Mouse (Mus musculus): ENCODE data around the gene Cmc4. TPM values are rescaled to one million over a fixed set of nuclear protein-coding genes. Genes with fewer than 3 reads are reported as not detected.

Gene Cmc4
- 11.2 and 12.2 TPM in 2 replicates for polyA plus RNA-seq (2015; fragmentation: Nextera tagmentation; extraction: Ambion mirVana)

GRCm38 (mm10) chrX:75415936-75416785, at the start of gene Cmc4, which contains the start of the genes Mtcp1 and Brcc3:
Gene Cmc4, minus strand, starts transcription at chrX:75416584.
Gene Mtcp1, minus strand, starts transcription at chrX:75416588.
Gene Brcc3, plus strand, starts transcription at chrX:75416628.
- H3K4me1 ChIP-seq (ENCODE audit: control insufficient read depth, low read depth, low read length), result no peaks in the 10 kb centered on the region
- peak within 1 kb of the TSS; percentile 76 for H3K9ac ChIP-seq (ENCODE audit: low read depth, low read length)
- H3K4me3 ChIP-seq (ENCODE audit: low read depth, low read length), result peak within 1 kb of the TSS; percentile 69
- H3K9me3 ChIP-seq (replicated peaks; ENCODE audit: control insufficient read depth, low read length), result no peaks in the 10 kb centered on the region
- H3K4me2 ChIP-seq (ENCODE audit: low read depth, low read length), result peak within 1 kb of the TSS; percentile 57
- peak within 1 kb of the TSS; percentile 95 for H3K27ac ChIP-seq (ENCODE audit: low read length)
- peak; percentile 97 for ATAC-seq (ENCODE audit: low read depth)
- WGBS (ENCODE audit: insufficient replicate concordance), result 16% methylated on average over 52 of the region's 52 CpGs
- no peaks in the 10 kb centered on the region for H3K36me3 ChIP-seq (ENCODE audit: control insufficient read depth, insufficient read depth)
- H3K27me3 ChIP-seq (ENCODE audit: control insufficient read depth, insufficient read depth, low read depth, low read length), result no peaks in the 10 kb centered on the region

GRCm38 (mm10) chrX:75454597-75454996, 38.2 kb upstream of the Cmc4 start:
- Histone ChIP-seq H3K4me1 (ENCODE audit: control insufficient read depth, low read depth, low read length) (no peaks in the 10 kb centered on the region), H3K4me2 (ENCODE audit: low read depth, low read length) (no peak overlapping the region), H3K9ac (ENCODE audit: low read depth, low read length) (no peak overlapping the region), H3K9me3 (replicated peaks; ENCODE audit: control insufficient read depth, low read length) (no peaks in the 10 kb centered on the region), H3K27ac (ENCODE audit: low read length) (no peak overlapping the region), H3K36me3 (ENCODE audit: control insufficient read depth, insufficient read depth) (peaks cover 3% of the 10 kb centered on the region; the same call in 1 of the 2 replicates), H3K4me3 (ENCODE audit: low read depth, low read length) (no peak overlapping the region), H3K27me3 (ENCODE audit: control insufficient read depth, insufficient read depth, low read depth, low read length) (no peaks in the 10 kb centered on the region)
- 56% methylated on average over 1 of the region's 1 CpGs for WGBS (ENCODE audit: insufficient replicate concordance)
- ATAC-seq (ENCODE audit: low read depth), result no peak

DNA sequence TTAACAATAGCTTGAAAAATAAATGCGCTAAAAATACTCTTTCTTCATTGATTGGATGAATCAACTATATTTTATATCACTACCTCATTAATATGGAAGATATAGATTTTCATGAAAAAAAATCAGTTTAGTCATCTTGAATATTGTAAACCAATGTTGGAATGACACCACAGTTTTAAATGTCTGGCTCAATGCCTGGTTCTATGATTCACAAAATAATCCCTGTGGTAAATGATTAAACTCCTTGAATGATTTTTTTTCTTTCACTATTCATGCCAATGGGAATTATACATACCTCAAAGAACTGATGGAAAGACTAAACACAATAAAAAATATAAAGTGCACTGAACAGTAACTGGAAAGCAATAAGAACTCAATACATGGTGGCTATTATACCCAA, 6.7 kb downstream of the Cmc4 start:
- no peaks in the 10 kb centered on the region for H3K4me1 ChIP-seq (ENCODE audit: control insufficient read depth, low read depth, low read length)
- no peak overlapping the region for H3K27ac ChIP-seq (ENCODE audit: low read length)
- 81% methylated on average over 1 of the region's 1 CpGs for WGBS (ENCODE audit: insufficient replicate concordance)
- H3K27me3 ChIP-seq (ENCODE audit: control insufficient read depth, insufficient read depth, low read depth, low read length), result no peaks in the 10 kb centered on the region
- no peak overlapping the region for H3K4me3 ChIP-seq (ENCODE audit: low read depth, low read length)
- no peak overlapping the region for H3K9ac ChIP-seq (ENCODE audit: low read depth, low read length)
- H3K36me3 ChIP-seq (ENCODE audit: control insufficient read depth, insufficient read depth), result no peaks in the 10 kb centered on the region
- ATAC-seq (ENCODE audit: low read depth), result no peak
- H3K9me3 ChIP-seq (replicated peaks; ENCODE audit: control insufficient read depth, low read length), result no peaks in the 10 kb centered on the region
- no peak overlapping the region for H3K4me2 ChIP-seq (ENCODE audit: low read depth, low read length)

DNA sequence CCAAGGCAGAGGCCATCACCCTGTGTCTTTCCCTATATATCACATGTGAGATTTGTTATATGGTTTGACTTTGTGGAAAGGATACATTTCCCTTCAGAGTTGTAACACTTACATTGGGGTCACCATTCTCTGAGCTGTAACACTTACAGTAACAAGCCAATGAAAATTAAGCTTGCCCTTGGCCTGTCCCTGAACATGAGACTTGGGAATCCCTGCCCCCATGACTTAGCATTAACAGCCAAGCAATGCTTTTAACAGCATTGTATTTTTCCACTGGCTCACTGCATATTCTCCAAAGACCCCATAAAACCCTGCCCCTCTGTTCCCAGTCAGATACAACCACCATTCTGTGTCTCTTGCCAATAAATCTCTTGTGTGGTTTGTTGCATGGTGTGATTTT, 13.0 kb downstream of the Cmc4 start:
- no peaks in the 10 kb centered on the region for H3K9me3 ChIP-seq (replicated peaks; ENCODE audit: control insufficient read depth, low read length)
- ATAC-seq (ENCODE audit: low read depth), result no peak
- H3K9ac ChIP-seq (ENCODE audit: low read depth, low read length), result no peak overlapping the region
- no peak overlapping the region for H3K4me3 ChIP-seq (ENCODE audit: low read depth, low read length)
- H3K27me3 ChIP-seq (ENCODE audit: control insufficient read depth, insufficient read depth, low read depth, low read length), result no peaks in the 10 kb centered on the region
- H3K27ac ChIP-seq (ENCODE audit: low read length), result peak overlapping the region; percentile 81
- H3K4me1 ChIP-seq (ENCODE audit: control insufficient read depth, low read depth, low read length), result peaks cover 12% of the 10 kb centered on the region
- H3K36me3 ChIP-seq (ENCODE audit: control insufficient read depth, insufficient read depth), result no peaks in the 10 kb centered on the region; the same call in 1 of the 2 replicates
- H3K4me2 ChIP-seq (ENCODE audit: low read depth, low read length), result no peak overlapping the region

DNA sequence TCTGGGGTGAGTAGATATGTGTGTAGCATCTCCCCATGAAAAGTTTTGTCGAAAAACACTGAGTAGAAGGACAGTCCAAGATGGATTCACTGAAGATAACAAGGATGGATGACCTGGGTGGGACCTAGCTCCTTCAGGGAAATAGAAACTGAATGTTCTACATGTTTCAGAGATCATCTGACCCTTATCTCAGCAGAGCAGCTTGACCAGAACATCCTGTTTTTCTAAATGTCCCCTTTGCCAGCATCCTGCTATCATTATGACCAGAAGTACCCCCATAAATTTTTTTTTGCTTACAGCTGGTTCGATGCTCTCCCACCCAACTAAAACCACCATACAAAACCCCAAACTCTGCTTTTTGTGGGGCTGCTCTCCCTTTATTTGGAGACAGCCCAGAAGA, 13.7 kb downstream of the Cmc4 start:
- H3K4me3 ChIP-seq (ENCODE audit: low read depth, low read length), result no peak overlapping the region
- H3K27me3 ChIP-seq (ENCODE audit: control insufficient read depth, insufficient read depth, low read depth, low read length), result no peaks in the 10 kb centered on the region
- H3K4me2 ChIP-seq (ENCODE audit: low read depth, low read length), result 0 out of 2 replicates have a peak overlapping the region, but pooled peaks have one; percentile 0
- no peaks in the 10 kb centered on the region; the same call in 1 of the 2 replicates for H3K36me3 ChIP-seq (ENCODE audit: control insufficient read depth, insufficient read depth)
- peak; percentile 94 for ATAC-seq (ENCODE audit: low read depth)
- no peaks in the 10 kb centered on the region for H3K9me3 ChIP-seq (replicated peaks; ENCODE audit: control insufficient read depth, low read length)
- peak overlapping the region; percentile 81 for H3K27ac ChIP-seq (ENCODE audit: low read length)
- 22% methylated on average over 2 of the region's 2 CpGs for WGBS (ENCODE audit: insufficient replicate concordance)
- peaks cover 12% of the 10 kb centered on the region for H3K4me1 ChIP-seq (ENCODE audit: control insufficient read depth, low read depth, low read length)
- H3K9ac ChIP-seq (ENCODE audit: low read depth, low read length), result no peak overlapping the region

GRCm38 (mm10) chrX:75399471-75399870, 16.9 kb downstream of the Cmc4 start:
- no peak for ATAC-seq (ENCODE audit: low read depth)
- H3K27ac ChIP-seq (ENCODE audit: low read length), result no peak overlapping the region
- H3K36me3 ChIP-seq (ENCODE audit: control insufficient read depth, insufficient read depth), result no peaks in the 10 kb centered on the region; the same call in 1 of the 2 replicates
- peaks cover 12% of the 10 kb centered on the region for H3K4me1 ChIP-seq (ENCODE audit: control insufficient read depth, low read depth, low read length)
- WGBS (ENCODE audit: insufficient replicate concordance), result 65% methylated on average over 1 of the region's 1 CpGs
- H3K9me3 ChIP-seq (replicated peaks; ENCODE audit: control insufficient read depth, low read length), result no peaks in the 10 kb centered on the region
- H3K4me3 ChIP-seq (ENCODE audit: low read depth, low read length), result no peak overlapping the region
- no peaks in the 10 kb centered on the region for H3K27me3 ChIP-seq (ENCODE audit: control insufficient read depth, insufficient read depth, low read depth, low read length)
- no peak overlapping the region for H3K9ac ChIP-seq (ENCODE audit: low read depth, low read length)
- H3K4me2 ChIP-seq (ENCODE audit: low read depth, low read length), result no peak overlapping the region

DNA sequence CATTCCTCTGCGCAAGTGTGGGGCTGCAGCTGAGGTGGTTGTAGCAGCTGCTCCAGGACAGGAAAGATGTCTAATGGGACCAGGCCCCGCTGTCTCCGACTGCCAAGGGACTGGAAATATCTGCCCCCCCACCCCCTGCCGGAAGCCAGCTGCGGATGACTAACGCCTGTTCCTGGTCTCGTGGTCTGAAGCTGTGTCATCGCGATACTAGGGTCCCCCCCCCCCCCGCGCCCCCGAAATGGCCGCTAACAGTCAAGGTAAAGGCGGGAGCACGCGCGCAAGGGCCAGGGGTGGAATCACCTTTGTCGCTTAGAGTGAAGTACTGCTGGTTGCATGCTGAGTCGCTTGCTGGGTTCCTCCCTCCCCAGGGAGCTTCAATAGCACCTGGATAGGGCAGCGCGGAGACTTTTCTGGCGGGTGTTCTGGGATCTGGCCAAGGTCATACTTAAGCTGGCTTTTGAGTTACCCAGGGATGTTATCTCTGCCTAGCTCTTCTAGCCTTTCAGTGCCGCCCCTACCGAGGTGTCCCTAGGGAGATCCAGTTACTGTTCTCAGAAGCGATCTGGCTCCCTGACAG, 34.1 kb downstream of the Cmc4 start, which contains the start of the genes Fundc2 and F8:
Gene Fundc2, plus strand, starts transcription at position 205 of the 577 bp plus-strand sequence.
Gene F8, minus strand, starts transcription at position 421 of the 577 bp plus-strand sequence.
- H3K27me3 ChIP-seq (ENCODE audit: control insufficient read depth, insufficient read depth, low read depth, low read length), result no peaks in the 10 kb centered on the region
- peak; percentile 87 for ATAC-seq (ENCODE audit: low read depth)
- WGBS (ENCODE audit: insufficient replicate concordance), result 16% methylated on average over 23 of the region's 25 CpGs

DNA sequence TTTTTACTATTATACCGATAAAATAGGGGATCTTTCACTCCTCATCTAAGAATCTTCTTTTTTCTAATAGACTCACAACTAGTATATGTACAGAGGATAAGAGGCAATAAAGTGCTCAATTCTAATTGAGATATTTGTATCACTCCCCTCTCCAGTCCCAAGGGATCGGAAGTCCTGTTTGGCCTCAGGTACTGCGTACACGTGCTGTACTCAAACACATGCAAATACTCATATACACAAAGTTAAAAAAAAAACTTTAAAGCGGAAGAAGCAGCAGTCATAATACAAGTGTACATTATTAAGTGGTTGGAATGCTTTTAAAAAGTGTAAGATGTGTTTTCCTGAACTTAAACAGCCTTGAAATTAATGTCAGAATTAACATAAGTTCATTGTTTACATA, 34.7 kb downstream of the Cmc4 start:
- no peaks in the 10 kb centered on the region for H3K4me1 ChIP-seq (ENCODE audit: control insufficient read depth, low read depth, low read length)
- WGBS (ENCODE audit: insufficient replicate concordance), result 71% methylated on average over 5 of the region's 5 CpGs
- H3K36me3 ChIP-seq (ENCODE audit: control insufficient read depth, insufficient read depth), result no peaks in the 10 kb centered on the region
- no peaks in the 10 kb centered on the region for H3K27me3 ChIP-seq (ENCODE audit: control insufficient read depth, insufficient read depth, low read depth, low read length)
- H3K9ac ChIP-seq (ENCODE audit: low read depth, low read length), result no peak overlapping the region
- H3K27ac ChIP-seq (ENCODE audit: low read length), result no peak overlapping the region
- H3K9me3 ChIP-seq (replicated peaks; ENCODE audit: control insufficient read depth, low read length), result no peaks in the 10 kb centered on the region
- ATAC-seq (ENCODE audit: low read depth), result no peak
- peak overlapping the region; percentile 64 for H3K4me2 ChIP-seq (ENCODE audit: low read depth, low read length)
- H3K4me3 ChIP-seq (ENCODE audit: low read depth, low read length), result peak overlapping the region; percentile 65

More for the DNA sequence above, 34.1 kb downstream of the Cmc4 start, which contains the start of the genes Fundc2 and F8:
- Histone ChIP-seq H3K36me3 (ENCODE audit: control insufficient read depth, insufficient read depth) (no peaks in the 10 kb centered on the region), H3K4me2 (ENCODE audit: low read depth, low read length) (peak within 1 kb of the TSS; percentile 64), H3K4me3 (ENCODE audit: low read depth, low read length) (peak within 1 kb of the TSS; percentile 65), H3K4me1 (ENCODE audit: control insufficient read depth, low read depth, low read length) (no peaks in the 10 kb centered on the region), H3K27ac (ENCODE audit: low read length) (peak within 1 kb of the TSS; percentile 81), H3K9ac (ENCODE audit: low read depth, low read length) (peak within 1 kb of the TSS; percentile 66), H3K9me3 (replicated peaks; ENCODE audit: control insufficient read depth, low read length) (no peaks in the 10 kb centered on the region)

DNA sequence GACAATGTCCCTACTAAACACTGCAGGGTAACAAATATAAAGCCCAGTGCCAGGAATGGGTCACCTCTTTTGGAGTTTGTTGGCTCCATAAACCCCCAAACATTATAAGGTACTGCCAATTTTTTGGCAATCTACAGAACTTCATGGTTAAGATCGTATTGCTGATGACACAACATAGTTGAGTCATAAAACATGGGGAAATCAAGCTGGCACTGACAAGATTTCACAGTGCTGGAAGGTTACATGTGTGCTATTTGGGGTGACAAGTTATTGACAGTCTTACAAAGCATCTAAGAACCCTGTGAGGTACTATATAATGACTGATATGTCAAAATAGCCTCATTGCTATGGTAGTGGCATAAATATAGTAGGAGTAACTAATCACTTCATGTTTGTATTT, 35.2 kb downstream of the Cmc4 start:
- H3K27ac ChIP-seq (ENCODE audit: low read length), result no peak overlapping the region
- H3K27me3 ChIP-seq (ENCODE audit: control insufficient read depth, insufficient read depth, low read depth, low read length), result no peaks in the 10 kb centered on the region
- H3K4me2 ChIP-seq (ENCODE audit: low read depth, low read length), result no peak overlapping the region
- H3K9ac ChIP-seq (ENCODE audit: low read depth, low read length), result no peak overlapping the region
- H3K4me1 ChIP-seq (ENCODE audit: control insufficient read depth, low read depth, low read length), result no peaks in the 10 kb centered on the region
- no peak for ATAC-seq (ENCODE audit: low read depth)
- no peak overlapping the region for H3K4me3 ChIP-seq (ENCODE audit: low read depth, low read length)
- 58% methylated on average over 1 of the region's 1 CpGs for WGBS (ENCODE audit: insufficient replicate concordance)
- no peaks in the 10 kb centered on the region for H3K9me3 ChIP-seq (replicated peaks; ENCODE audit: control insufficient read depth, low read length)
- H3K36me3 ChIP-seq (ENCODE audit: control insufficient read depth, insufficient read depth), result no peaks in the 10 kb centered on the region
